Mouse (Mus musculus) layer of hippocampus, adult 8-10 months (tissue): ENCODE results near the gene Trim15. TPM values are rescaled to one million over a fixed set of nuclear protein-coding genes. Genes with fewer than 3 reads are reported as not detected.

ENCODE experiments used
- DNase-seq, 2 experiments: peaks; one replicate each; pipeline ENCODE4 v3.0.0; 2022; ENCODE audit warnings: low spot score in 2 of 2
- total RNA-seq, 4 experiments: library from RNA; stranded (reverse); gene quantifications; 2 replicates each; pipeline ENCODE4 v1.2.4; 2022

Trim15 gene
- total RNA-seq, 4 experiments from 2014 or later = not detected

DNA sequence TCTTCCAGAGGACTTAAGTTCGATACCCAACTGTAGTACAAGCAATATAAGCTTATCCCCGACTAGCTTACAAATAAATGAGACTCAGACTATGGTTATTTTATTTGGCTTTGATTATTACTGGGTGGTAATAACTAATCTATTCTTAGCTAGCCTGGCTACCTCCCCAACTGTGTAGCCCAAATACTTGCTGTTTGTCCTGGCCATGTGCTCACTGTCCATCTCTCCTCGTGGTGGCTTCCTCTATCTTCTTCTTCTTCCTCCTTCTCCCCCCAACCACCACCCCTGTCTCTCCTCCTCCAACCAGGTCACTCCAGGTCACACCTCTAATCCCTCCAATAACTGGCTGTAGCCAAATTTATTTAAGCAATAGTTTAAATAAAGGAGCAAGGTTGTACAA lies 36.5 kb downstream of the Trim15 start:
- no peak for DNase-seq

DNA sequence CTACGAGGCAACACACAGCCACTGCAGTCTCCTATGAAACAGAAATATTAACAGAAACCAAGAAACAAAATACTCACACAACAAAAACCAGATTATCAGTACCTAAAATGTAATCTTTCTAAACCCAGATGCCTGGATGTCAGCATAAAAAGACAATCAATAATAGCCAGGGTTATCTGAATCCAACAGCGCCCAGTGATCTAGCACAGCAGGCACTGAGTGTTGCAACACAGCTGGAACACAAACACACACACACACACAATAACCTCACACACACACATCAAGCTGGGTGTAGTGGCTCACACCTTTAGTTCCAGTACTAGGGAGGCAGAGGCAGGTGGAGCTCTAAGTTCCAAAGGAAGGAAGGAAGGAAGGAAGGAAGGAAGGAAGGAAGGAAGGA lies 38.5 kb downstream of the Trim15 start:
- DNase-seq = no peak

DNA sequence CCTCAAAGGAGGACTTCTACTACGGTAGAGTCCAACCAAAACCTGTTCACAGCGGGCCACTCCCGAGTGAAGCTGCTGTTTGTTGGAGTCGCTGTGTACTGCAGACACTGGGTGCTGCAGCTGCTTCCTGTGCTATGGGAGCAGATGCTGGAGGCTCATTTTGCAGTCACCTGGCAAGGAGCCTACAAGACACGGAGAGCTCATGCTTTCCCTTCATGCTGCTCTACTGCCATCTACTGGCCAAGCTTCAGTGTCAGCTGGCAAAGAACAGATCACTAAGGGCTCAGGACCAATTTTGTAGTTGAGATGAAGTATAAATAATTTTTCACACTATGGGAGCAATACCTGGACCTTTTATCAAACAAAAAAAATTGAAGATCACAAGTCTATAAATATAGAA lies 41.0 kb downstream of the Trim15 start:
- DNase-seq = peak; percentile 81 to 85

DNA sequence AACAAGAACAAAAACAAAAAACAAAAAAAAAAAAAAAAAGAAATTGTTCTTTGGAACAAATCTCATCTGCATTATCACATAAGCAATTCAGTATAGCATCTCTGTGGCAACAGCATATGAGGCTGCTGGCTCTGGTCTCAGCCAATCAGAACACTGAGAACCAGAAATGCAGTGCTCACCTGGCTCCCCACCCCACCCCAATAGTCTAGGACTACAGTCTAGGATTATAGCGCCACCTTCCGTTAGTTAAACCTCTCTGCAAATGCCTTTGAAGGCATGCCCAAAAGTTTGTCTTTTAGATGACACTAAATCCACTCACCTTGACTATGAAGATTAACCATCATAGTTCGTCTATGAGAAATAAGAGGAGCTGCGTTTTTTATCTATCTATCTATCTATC lies 41.5 kb downstream of the Trim15 start:
- no peak for DNase-seq

DNA sequence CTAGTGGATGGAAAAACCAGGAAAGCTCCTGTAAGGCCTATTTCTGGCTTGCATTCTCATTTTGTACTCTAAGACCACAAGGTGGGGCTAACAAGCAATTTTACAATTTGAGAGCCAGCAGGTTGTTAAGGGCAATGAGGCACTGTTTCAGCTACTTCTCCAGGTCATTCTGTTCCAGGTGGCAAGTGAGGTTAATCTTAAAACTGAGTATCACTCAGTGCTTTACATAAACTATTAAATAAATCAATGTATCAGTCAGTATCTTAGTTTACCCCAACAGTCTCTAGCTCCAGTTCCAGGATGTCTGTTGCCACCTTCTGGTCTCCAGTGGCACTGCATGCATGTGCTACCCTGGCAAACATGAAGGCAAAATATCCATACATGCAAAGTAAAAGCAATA lies 43.0 kb downstream of the Trim15 start:
- peak in 1 of 2 experiments; percentile 36 for DNase-seq

DNA sequence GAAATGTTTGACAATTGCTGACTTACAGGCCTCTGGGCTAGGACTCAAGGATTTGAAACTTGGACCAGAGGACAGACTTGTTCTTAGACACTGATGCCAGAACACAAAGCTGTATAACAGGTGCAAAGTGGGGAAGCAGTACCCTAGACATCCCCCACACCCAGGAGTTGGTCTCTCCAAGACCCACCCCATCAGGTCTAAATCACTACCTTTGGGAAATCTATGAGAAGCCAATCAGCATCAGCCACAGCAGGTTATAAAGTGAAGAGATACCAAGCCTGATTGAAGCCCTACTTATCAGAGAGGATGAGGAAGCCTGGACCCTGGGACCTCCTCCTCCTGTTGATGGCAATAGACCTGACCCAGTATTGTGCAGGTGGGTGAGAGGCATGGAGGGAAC lies 55.1 kb downstream of the Trim15 start, which contains the start of gene H2-M10.6:
Gene H2-M10.6, plus strand, starts transcription at position 301 of the 400 bp plus-strand sequence.
- DNase-seq = no peak

Other genes starting within 250 kb of the Trim15 start
- not detected for gene H2-M9, start 224.5 kb downstream of the Trim15 start, total RNA-seq
- not detected for gene H2-M1, start 195.0 kb downstream of the Trim15 start, total RNA-seq
- gene H2-M10.5, start 94.3 kb downstream of the Trim15 start, total RNA-seq = not detected
- gene H2-M10.6, start 55.0 kb downstream of the Trim15 start, total RNA-seq = not detected
- 10 to 100 TPM; 22.1 to 26.5 (median 23.2) TPM for gene Trim26, start 30.1 kb downstream of the Trim15 start, total RNA-seq
- gene Trim10, start 2.4 kb upstream of the Trim15 start, total RNA-seq = not detected
- under 1 TPM in 1 of 4 experiments, not detected in 3; 0.31 TPM for gene Trim40, start 22.9 kb upstream of the Trim15 start, total RNA-seq
- gene Trim31, start 30.9 kb upstream of the Trim15 start, total RNA-seq = not detected
- 1 to 10 TPM; 3.9 to 4.3 (median 4.2) TPM for gene Rnf39, start 75.7 kb upstream of the Trim15 start, total RNA-seq
- gene Ppp1r11, start 84.5 kb upstream of the Trim15 start, total RNA-seq = 100 to 1,000 TPM; 122 to 142 (median 124) TPM
- 10 to 100 TPM; 26.6 to 35.5 (median 32.2) TPM for gene Znrd1, start 91.3 kb upstream of the Trim15 start, total RNA-seq
- 1 to 10 TPM; 4.1 to 6.8 (median 5.8) TPM for gene Znrd1as, start 91.4 kb upstream of the Trim15 start, total RNA-seq
- under 1 TPM in 1 of 4 experiments, not detected in 3; 0.47 TPM for gene 2410137M14Rik, start 114.0 kb upstream of the Trim15 start, total RNA-seq
- 1 to 10 TPM in 2 of 4 experiments, under 1 TPM in 2; 0.49 to 1.6 (median 0.91) TPM for gene H2-M5, start 122.3 kb upstream of the Trim15 start, total RNA-seq
- 10 to 100 TPM in 2 of 4 experiments, 1 to 10 TPM in 2; 8.9 to 10.8 (median 9.8) TPM for gene Zfp57, start 134.0 kb upstream of the Trim15 start, total RNA-seq
- gene Mog, start 156.2 kb upstream of the Trim15 start, total RNA-seq = 10 to 100 TPM; 35.6 to 57.5 (median 47.8) TPM
- 100 to 1,000 TPM; 595 to 693 (median 673) TPM for gene Gabbr1, start 178.8 kb upstream of the Trim15 start, total RNA-seq
- gene Olfr90, start 221.3 kb upstream of the Trim15 start, total RNA-seq = not detected
- gene Olfr91, start 231.1 kb upstream of the Trim15 start, total RNA-seq = not detected